ENCODE assay signal across 14 mouse cellular contexts in the genomic region with DNA sequence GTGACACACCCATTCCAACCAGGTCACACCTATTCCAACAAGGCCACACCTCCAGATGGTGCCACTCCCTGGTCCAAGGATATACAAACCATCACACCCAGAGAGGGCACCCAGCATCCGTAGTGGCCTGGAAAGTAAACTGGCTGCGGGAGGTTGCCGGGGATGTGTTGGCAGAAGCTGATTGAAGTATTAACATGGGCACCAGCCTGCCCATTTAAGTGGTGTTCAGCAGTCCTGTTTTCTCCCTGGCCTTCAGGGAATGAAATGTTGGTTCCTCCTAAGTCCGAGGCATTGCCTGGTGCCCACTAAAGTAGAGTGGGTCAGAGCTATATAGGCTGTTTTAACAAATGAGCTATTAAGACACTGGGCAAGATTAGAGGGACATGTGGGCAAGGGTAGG.
"Had no signal": no experiment of that assay in that cellular context is flagged by ENCODE, and none has a peak within 500 bp of the region (broad histone marks: within the 10 kb centered on the region; RNA-seq: fewer than 3 reads in every experiment).

No protein-coding gene starts in this region.

- H3K4me1 ChIP-seq: kidney, embryonic 15.5 days; limb, embryonic 12.5 days; limb, embryonic 15.5 days had no signal

- DNase-seq: kidney, adult 11 months; kidney, postnatal 14 days; kidney, postnatal 4 days; left cerebral cortex, postnatal 4 days; lung, adult 18-20 months; lung, postnatal 14 days; lung, postnatal 4 days; midbrain, embryonic 14.5 days; thymus, adult 18-20 months; thymus, postnatal 4 days had no signal

- H3K4me2 ChIP-seq: kidney, embryonic 15.5 days; limb, embryonic 12.5 days; limb, embryonic 15.5 days; midbrain, embryonic 11.5 days had no signal

- H3K27ac ChIP-seq: kidney, embryonic 15.5 days; limb, embryonic 12.5 days; limb, embryonic 15.5 days had no signal

- H3K9me3 ChIP-seq: kidney, embryonic 15.5 days; limb, embryonic 12.5 days; limb, embryonic 15.5 days had no signal

- H3K27me3 ChIP-seq: kidney, embryonic 15.5 days; limb, embryonic 12.5 days; limb, embryonic 15.5 days had no signal

- H3K4me3 ChIP-seq: kidney, embryonic 15.5 days; limb, embryonic 12.5 days; limb, embryonic 15.5 days had no signal

- H3K9ac ChIP-seq: kidney, embryonic 15.5 days; limb, embryonic 12.5 days; limb, embryonic 15.5 days had no signal
